Mouse (Mus musculus) layer of hippocampus, postnatal 10 days (tissue): ENCODE data around the gene Fgf14. TPM values are rescaled to one million over a fixed set of nuclear protein-coding genes. Genes with fewer than 3 reads are reported as not detected.
"Not testable (repeated sequence)": the region's sequence is repeated elsewhere in the genome, so short reads cannot be mapped to it uniquely, and the experiment has no call there.

ENCODE experiments used
- DNase-seq, 2 experiments: peaks; one replicate each; pipeline ENCODE4 v3.0.0; 2021; ENCODE audit warnings: low spot score in 2 of 2
- total RNA-seq, 2 experiments: library from RNA; stranded (reverse); gene quantifications; 2 replicates each; pipeline ENCODE4 v1.2.3; 2021

Fgf14 gene
- total RNA-seq, 2 experiments from 2014 or later: 29.8 to 34.5 TPM

DNA sequence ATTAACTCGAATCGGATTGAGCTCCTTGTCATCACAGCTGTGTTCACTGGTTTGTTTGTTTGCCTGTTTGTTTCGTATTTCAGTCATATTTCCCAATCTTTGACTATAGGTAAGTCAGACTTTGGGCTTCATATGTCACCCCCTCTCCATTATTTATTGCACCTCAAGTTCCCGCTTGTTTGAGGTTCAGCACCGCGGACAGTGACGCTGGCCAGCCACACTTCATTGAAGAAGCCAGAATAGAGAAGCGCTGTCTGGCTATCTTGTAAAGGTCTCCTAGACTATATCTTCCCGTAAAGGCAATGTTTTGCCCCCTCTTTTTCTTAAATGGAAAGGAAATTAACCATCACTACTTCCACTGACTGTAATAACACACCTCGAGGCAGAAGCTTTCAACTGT lies 481.6 kb downstream of the Fgf14 start:
- DNase-seq: no peak

DNA sequence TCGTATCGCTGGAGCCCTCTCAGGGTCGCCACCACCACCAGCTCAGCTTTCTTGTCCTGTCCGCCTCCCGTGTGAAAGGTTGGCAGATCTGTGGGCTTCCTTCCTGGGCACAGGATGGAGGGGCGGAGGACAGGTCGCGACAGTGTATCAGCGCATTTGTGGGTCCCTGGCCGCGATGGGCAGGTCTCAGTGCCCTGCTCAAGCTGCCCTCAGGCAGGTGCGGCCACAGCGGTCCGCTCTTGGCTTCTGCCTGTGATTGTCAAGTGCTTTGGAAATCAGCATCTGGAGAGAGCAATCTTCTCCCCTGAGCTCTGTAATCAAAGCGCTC lies 484.1 kb downstream of the Fgf14 start:
- DNase-seq: peak in 1 of 2 experiments; percentile 36

DNA sequence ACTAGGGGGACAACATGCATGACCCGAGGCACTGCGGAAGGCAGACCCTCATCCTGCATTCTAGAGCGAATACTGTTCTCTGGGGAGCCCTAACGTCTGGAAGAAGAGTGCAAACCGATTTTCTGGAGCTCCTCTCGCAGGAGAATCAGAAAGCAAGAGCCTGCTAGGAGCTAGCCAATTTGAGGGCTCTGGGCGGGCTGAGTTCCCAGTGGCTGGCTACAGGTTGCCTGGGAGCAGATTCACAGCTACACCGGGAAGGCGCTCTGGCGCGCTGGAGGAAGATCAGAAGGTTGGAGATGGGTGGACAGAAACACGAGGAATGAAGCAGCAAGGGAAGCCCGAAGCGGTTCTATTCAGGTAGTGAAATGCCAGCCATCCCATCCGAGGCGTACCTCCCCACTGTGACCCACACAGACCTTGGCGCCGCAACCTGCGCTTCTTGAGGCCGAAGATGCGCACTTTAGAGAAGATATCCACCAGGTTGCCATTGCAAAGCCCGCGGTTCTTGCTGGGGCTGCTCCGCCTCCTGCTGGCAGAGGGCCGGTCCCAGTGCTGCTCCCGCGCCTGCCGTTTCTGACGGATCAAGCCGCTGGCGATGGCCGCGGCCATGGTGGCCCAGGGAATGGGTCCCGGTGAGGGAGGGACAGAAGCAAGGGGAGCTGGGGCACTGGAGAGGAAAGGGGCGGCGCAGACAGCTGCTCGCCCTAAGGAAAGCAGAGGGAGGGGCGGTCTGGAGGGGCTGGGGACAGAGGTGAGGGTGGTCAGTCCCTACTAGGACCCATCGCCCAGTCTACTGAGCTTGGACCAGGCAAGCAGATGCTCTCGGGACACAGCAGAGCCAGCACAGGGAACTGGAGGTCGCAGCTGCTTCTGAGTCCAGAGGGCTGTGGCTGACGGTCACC lies 484.8 kb downstream of the Fgf14 start:
- DNase-seq: peak; percentile 58 to 75

DNA sequence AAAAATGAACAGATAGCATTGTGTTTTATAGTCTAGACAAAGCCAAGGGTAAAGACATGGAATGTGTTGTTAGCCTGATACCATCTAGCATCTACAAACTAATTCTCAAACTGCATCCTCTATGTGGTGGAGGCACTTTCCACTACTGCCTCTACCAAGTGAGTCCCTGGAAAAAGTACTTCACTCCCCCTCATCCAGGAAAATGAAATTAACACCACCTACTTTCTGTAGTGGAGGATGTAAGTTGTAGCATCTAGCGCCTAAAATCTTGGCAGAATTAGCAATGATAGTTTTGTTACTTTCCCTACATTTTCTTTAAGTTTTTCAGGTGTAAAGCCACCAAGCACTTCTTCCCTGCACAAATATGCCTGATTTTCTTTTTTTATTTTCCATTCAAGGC lies 496.7 kb downstream of the Fgf14 start:
- no peak for DNase-seq

DNA sequence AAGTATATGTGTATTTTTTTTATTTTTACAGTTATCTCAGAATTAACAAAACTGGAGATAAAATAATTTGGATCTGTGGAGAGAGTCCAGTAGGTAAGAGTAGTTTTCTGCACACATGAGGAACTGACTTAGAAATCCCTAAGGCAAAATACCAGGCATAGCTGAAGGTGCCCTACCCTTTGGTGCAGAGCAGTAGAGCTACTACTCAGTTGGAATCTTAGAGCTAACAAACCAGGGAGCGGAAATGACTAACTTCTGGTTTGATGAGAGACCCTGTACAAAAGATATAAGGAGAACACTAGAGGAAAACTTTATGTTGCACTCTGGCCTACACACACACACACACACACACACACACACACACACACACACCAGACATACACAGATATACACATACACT lies 502.8 kb downstream of the Fgf14 start:
- no peak for DNase-seq

DNA sequence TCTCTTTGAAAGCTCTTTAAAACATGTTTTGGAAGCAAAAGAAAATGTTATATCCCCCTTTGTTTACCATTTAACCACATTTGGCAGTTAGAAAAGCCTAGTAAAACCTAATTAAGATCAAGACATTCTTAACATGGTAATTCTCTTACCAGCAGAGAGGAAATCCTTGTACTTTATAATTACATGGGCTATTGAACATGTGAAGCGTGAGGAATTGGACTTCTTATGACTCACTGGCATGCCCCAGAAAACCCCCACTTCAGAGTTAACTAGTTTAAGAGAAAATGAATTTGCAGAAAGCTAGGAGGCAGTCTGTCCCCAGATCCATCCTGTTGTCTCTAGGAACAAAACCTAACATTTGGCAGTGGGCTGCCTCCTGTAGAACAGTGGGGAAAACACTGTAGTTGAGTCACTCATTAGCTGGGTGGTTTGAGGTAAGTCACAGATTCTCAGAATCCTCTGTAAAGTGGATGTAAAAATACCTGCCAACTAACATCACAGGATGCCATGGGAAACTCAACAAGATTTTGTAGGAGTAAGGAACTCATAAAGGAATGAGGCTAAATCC lies 513.2 kb downstream of the Fgf14 start:
- no peak for DNase-seq

DNA sequence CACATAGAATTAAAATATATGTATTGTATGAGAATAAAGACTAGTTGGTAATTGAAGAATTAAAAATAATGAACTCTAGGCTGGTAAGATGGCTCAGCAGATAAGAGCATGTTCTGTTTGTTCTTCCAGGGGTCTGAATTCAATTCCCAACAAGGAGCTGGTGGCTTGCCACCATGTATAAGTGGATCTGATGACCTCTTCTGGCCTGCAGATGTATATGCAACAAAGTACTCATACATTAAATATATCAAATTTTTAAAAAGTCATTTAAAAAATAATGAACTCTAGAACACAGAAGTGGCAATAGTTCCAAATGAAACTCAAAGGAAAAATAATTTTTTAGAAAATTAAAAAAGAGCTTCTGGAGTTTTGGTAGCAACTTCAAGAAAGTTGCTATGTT lies 529.5 kb downstream of the Fgf14 start:
- no peak for DNase-seq

DNA sequence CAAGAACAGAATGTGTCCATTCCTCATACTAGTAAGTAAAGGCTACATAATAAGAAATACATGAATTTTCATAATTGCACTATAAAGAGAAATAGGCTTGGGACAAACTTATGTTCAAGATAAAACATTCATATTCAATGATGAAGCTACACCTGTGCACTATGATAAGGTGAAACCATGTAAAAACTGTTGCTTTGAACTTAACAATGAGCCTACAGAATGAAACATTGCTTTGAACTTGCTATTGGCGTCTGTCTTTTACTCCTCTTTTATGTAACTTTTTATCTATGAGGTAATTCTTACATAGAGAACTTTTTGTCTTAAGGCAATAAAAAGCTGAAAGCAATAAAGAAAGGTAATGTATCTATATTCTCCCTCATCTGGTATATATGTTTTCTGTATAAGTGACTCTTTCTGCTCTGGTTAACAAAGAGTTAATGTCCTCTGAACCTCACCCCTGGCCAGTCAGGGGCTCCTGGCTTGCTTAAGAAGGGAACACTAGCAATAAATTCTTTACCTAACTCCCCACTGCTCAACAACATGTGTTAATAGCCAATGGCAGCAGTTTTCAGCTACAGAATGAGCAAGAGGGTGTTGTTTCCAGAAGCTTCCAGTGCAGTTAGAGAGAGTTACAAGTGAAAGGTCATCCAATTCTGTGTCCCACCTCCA lies 569.6 kb downstream of the Fgf14 start:
- no peak for DNase-seq

DNA sequence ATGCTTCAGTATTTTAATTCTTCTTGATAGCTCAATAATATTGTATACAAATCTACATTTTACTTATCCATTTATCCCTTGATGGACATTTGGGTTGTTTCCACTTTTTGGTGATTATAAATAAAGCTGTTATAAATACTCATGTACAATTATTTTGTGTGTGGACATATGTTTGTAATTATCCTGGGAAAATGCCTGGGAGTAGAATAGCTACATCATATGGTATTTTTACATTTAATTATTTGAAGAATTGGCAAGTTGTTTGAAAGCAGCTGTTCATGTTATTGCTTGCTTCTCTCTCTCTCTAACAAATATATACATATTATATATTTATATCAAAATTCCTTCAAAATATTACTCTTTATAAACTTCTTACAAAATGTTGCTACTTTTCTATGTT lies 593.8 kb downstream of the Fgf14 start:
- DNase-seq: no peak

DNA sequence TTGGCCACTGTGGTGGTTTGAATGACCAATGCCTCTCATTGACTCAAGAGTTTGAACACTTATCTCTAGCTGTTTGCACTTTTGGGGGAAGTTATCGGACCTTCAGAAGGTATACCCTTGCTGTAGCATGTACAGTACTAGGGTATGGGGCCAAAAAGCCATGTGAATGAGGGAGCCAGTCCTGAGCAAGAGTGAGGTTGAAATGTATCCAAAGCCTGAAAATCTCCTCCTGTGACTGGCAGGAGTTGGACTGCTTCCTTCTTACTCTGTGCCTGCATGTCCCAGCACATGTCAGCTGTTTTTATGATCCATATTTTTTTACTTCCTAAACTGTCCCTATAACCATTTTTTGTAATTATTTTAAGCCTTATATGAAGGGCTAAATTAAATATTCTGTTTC lies 632.9 kb downstream of the Fgf14 start:
- no peak for DNase-seq

DNA sequence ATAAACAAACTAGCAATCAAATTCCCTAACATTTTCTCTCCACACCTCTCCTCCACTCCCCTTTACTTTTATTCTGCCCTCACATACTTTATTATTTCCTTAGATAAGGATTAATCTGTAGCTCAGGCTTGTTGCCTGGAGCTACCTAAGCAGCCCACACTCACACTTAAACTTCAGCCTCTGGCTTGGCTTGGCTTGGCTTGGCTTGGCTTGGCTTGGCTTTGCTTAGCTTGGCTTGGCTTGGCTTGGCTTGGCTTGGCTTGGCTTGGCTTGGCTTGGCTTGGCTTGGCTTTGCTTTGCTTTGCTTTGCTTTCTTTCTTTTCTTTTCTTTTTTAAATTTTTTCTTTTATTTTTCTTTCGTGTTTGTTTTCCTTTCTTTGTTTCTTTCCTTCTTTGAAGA lies 636.3 kb downstream of the Fgf14 start:
- peak in 1 of 2 experiments; percentile 11 for DNase-seq

DNA sequence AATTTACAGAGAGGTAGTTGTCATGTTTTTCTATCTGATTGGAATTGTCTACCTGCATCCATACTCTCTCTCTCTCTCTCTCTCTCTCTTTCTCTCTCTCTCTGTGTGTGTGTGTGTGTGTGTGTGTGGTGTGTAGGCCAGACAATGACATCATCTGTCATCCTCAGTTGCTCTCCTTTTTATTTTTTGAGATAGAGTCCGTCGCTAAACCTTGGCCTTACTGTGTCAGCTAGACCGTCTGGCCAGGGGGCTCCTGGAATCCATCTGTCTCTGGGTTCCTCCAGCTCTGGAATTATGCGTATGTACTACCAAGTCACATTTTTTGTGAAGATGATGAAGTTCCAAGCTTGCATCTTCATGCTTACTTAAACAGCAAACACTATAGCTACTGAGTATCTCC lies 639.5 kb downstream of the Fgf14 start:
- DNase-seq: no peak

DNA sequence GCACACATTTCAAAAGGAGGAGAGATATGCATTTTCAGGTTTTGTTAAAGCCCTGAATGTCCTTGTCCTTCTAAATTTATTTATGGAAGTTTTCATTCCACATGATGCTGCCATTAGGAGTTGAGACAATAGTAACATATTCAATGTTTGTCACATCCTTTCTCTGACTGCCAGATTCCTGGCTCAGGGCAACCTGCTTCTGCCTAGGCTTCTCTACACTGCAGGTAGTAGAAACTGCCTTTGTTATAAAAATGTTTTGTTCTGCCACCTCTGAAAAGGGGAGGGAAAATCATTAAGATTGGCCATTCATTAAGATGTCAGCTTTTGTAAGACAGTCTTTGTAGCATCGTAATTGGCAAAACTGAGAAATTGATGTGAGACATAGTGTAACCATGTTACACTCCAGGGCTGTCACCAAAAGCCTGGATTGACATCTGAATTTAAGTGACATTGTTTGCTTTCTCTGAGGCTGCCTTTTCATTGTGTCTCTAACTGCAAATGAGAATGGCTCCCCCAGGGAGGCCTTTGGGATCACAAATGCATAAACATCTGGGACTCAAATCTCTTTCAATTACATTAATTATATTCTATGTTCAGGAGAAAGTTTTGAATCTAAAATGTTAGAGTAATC lies 640.2 kb downstream of the Fgf14 start:
- DNase-seq: no peak

DNA sequence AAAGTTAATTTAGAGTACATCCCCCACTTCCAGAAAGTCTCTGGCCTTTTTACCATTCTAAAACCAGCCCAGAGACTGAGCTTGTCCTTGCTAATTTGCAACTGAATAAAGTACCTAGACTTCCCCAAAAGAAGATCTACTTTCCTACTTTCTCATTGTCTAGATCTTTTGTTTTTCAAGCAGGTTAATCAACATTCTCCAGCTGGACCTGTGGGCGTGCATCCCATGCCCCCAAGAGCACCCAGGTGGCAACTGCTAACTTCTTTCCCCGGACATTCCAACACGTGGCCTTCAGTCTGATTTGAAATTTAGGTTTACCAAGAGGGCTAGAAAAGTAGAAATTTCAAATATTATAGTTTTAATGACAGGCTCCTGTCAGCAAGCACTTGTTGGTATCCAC lies 643.6 kb downstream of the Fgf14 start:
- not testable (repeated sequence) for DNase-seq

DNA sequence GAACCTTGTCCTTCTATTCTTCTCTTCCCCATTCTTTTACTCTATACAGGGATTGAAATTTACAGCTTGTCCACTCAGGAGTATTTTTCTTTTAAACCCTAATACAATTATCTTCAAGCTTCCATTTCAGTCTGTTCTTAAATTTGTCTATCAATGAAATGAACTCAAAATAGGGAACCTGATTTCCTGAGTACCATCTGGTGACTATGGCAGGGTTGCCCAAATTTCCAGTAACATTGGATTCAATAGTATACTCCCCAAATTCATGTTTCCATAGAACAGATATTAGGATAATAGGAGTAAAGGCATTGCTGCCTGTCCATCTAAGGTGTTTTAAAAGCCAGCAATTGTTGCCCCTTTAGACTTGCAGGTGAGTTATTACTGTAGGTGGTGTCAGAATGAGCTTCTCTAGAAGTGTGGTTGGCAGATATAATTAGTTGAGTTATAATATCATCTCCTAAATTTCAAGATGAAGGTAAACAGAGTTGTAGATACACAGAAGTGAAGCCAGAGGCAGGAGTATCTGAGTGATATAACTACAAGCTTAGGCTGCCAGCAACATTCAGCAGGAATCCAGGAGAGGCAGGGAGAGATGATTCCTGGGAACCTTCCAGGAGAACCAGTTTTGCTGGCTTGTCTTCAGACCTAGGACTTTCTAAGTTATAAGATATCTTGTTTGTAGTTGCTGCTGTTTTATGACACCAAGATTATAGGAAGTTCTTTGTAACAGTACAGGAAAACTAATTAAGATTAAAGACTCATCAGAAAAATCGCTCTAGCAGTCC lies 648.8 kb downstream of the Fgf14 start:
- DNase-seq: no peak

DNA sequence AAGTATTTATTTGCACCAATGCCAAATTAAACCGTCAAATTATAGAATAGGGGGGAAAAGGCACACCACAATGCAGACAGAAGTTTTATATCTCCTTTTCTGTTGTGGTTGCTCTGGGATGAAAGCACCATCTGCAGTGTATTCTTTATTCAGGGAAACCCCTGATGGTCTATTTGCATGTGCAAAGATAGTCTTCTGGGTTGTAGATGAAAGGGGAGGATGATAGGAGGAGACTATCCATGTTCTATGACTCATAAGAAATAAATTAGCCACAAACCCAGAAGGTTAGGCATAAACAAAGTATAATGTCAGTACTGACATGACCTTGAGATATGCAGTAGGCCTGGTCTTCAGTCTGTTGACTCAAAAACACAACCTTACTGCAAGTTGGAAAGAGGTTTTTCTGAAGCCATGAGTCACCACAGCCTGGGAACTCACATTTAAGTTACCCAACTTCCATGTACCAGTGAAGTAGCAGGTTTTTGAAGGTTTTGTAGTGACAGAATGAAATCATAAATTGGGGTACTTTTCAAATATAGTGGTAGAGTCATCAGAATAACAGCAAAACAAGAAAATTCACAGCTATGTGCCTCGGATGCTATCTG lies 686.2 kb downstream of the Fgf14 start:
- DNase-seq: no peak

DNA sequence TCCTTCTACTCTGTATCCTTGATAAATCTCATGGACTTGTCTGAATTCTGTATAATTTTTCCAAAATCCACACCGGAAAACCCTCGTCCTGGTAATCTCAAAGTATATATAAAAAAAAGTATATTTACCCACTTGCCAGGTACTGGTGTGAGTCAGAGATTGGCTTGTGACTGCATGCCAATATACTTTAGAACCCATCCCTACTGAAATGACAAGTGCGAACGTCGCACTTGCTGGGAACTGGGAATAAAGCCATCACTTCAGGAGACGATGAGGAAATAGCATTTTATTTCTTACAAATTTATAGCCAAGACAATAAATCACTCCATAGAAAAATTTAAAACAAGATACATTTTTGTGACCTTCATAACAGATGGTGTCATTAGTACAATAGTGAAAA lies 708.9 kb downstream of the Fgf14 start:
- DNase-seq: no peak

DNA sequence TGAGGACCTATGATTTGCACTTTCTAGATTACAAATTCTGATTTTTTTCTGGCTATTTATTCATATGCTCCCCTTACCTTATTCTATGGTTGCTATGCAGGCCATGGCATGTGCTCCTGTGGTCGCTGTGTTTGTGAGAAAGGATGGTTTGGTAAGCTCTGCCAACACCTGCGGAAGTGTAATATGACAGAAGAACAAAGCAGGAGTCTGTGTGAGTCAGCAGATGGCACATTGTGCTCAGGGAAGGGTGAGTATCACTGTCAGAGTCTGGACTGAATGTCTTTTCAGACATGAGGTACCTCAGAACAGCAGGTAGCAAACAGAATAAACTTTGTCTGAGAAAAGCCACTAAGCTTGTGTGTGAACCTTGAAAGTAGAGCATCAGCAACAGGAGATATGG lies 710.4 kb downstream of the Fgf14 start:
- no peak for DNase-seq
